Mouse (Mus musculus) embryonic facial prominence, embryonic 15.5 days (tissue): ENCODE measurements around the gene Olfr801. TPM values are rescaled to one million over a fixed set of nuclear protein-coding genes. Genes with fewer than 3 reads are reported as not detected.

Experiments used
- ATAC-seq: fragments of 200-750 bp; cut with Nextera tagmentation; 2 replicates; pipeline ENCODE4 v1.8.0; 2017; ENCODE audit warnings: low read depth, moderate TSS enrichment; ENCODE audit not compliant: insufficient number of reproducible peaks, low FRiP score, low TSS enrichment
- H3K27ac ChIP-seq: fragments of 300-500 bp; sonication (generic); replicated peaks from 2 replicates; pipeline ENCODE4 v1.5.1; 2015; ENCODE audit warnings: mild to moderate bottlenecking, inconsistent platforms
- H3K27me3 ChIP-seq: fragments of 300-500 bp; sonication (generic); 2 replicates; pipeline ENCODE4 v1.6.1; 2015; ENCODE audit warnings: inconsistent platforms
- H3K36me3 ChIP-seq: fragments of 300-500 bp; sonication (generic); 2 replicates; pipeline ENCODE4 v1.6.1; 2015; ENCODE audit warnings: mild to moderate bottlenecking, inconsistent platforms
- H3K4me1 ChIP-seq: fragments of 300-500 bp; sonication (generic); 2 replicates; pipeline ENCODE4 v1.6.1; 2015; ENCODE audit warnings: inconsistent platforms
- H3K4me2 ChIP-seq: fragments of 300-500 bp; sonication (generic); replicated peaks from 2 replicates; pipeline ENCODE4 v1.6.1; 2015; ENCODE audit warnings: mild to moderate bottlenecking, inconsistent platforms
- H3K4me3 ChIP-seq: fragments of 300-500 bp; sonication (generic); replicated peaks from 2 replicates; pipeline ENCODE4 v1.5.1; 2015; ENCODE audit warnings: mild to moderate bottlenecking, inconsistent platforms
- H3K9ac ChIP-seq: fragments of 300-500 bp; sonication (generic); 2 replicates; pipeline ENCODE4 v1.6.1; 2015; ENCODE audit warnings: inconsistent platforms
- H3K9me3 ChIP-seq: fragments of 300-500 bp; sonication (generic); replicated peaks from 2 replicates; pipeline ENCODE4 v1.6.1; 2016; ENCODE audit warnings: inconsistent platforms
- WGBS: fragments of 180-500 bp; shearing (Covaris S2); methylation state at CpG from one replicate; pipeline ENCODE4 v1.1.7; 2015; 5-methylcytosine and 5-hydroxymethylcytosine counted together
- polyA plus RNA-seq: library from polyadenylated mRNA; unstranded; fragments of >200 nt; fragmentation: Nextera tagmentation; extraction: Ambion mirVana; gene quantifications from 2 replicates; pipeline ENCODE4 v1.2.1, GENCODE M21; 2015

Olfr801 gene
- not detected in 2 replicates for polyA plus RNA-seq

GRCm38 (mm10) chr10:129673765-129674164 lies at the start of gene Olfr801:
Gene Olfr801, minus strand, starts transcription at chr10:129673865.
- no peaks in the 10 kb centered on the region for H3K27me3 ChIP-seq
- ATAC-seq, result no peak
- H3K9ac ChIP-seq, result no peak within 1 kb of the TSS
- no peaks in the 10 kb centered on the region for H3K4me1 ChIP-seq
- no peaks in the 10 kb centered on the region for H3K36me3 ChIP-seq
- H3K4me3 ChIP-seq, result no peak within 1 kb of the TSS
- H3K4me2 ChIP-seq, result no peak within 1 kb of the TSS
- no peak within 1 kb of the TSS for H3K27ac ChIP-seq
- WGBS, result 65% methylated on average over 1 of the region's 1 CpGs
- H3K9me3 ChIP-seq, result no peaks in the 10 kb centered on the region

- no peak for ATAC-seq
- no peaks in the 10 kb centered on the region for H3K9me3 ChIP-seq
- no peak within 1 kb of the TSS for H3K27ac ChIP-seq
- H3K4me3 ChIP-seq, result no peak within 1 kb of the TSS
- H3K4me2 ChIP-seq, result no peak within 1 kb of the TSS
- no peaks in the 10 kb centered on the region for H3K4me1 ChIP-seq
- H3K36me3 ChIP-seq, result no peaks in the 10 kb centered on the region
- H3K27me3 ChIP-seq, result no peaks in the 10 kb centered on the region
- no peak within 1 kb of the TSS for H3K9ac ChIP-seq
Measured at GRCm38 (mm10) chr10:129702910-129703309, 29.2 kb upstream of the Olfr801 start, which contains the start of gene Olfr804. Gene Olfr804, plus strand, starts transcription at chr10:129703210.

- Histone ChIP-seq H3K27ac (no peak within 1 kb of the TSS), H3K27me3 (no peaks in the 10 kb centered on the region), H3K4me3 (no peak within 1 kb of the TSS), H3K9ac (no peak within 1 kb of the TSS), H3K9me3 (no peaks in the 10 kb centered on the region), H3K36me3 (no peaks in the 10 kb centered on the region), H3K4me1 (no peaks in the 10 kb centered on the region), H3K4me2 (no peak within 1 kb of the TSS)
- no peak for ATAC-seq
- 74% methylated on average over 2 of the region's 2 CpGs for WGBS
Measured at GRCm38 (mm10) chr10:129694186-129694585, 20.5 kb upstream of the Olfr801 start, which contains the start of gene Olfr803. Gene Olfr803, minus strand, starts transcription at chr10:129694286.

GRCm38 (mm10) chr10:129688069-129688468 lies 14.4 kb upstream of the Olfr801 start, which contains the start of gene Olfr802:
Gene Olfr802, minus strand, starts transcription at chr10:129688169.
- Histone ChIP-seq H3K27me3 (no peaks in the 10 kb centered on the region), H3K9ac (no peak within 1 kb of the TSS), H3K36me3 (no peaks in the 10 kb centered on the region), H3K4me3 (no peak within 1 kb of the TSS), H3K27ac (no peak within 1 kb of the TSS), H3K9me3 (no peaks in the 10 kb centered on the region), H3K4me1 (no peaks in the 10 kb centered on the region), H3K4me2 (no peak within 1 kb of the TSS)
- 49% methylated on average over 1 of the region's 1 CpGs for WGBS
- no peak for ATAC-seq

GRCm38 (mm10) chr10:129657394-129657793 lies 16.3 kb downstream of the Olfr801 start, which contains the start of gene Olfr800:
Gene Olfr800, plus strand, starts transcription at chr10:129657694.
- Histone ChIP-seq H3K4me1 (no peaks in the 10 kb centered on the region), H3K9me3 (no peaks in the 10 kb centered on the region), H3K27ac (no peak within 1 kb of the TSS), H3K27me3 (no peaks in the 10 kb centered on the region), H3K4me2 (no peak within 1 kb of the TSS), H3K4me3 (no peak within 1 kb of the TSS), H3K36me3 (no peaks in the 10 kb centered on the region), H3K9ac (no peak within 1 kb of the TSS)
- no peak for ATAC-seq

GRCm38 (mm10) chr10:129651763-129652162 lies 21.9 kb downstream of the Olfr801 start:
- H3K9me3 ChIP-seq, result no peaks in the 10 kb centered on the region
- H3K27ac ChIP-seq, result no peak overlapping the region
- ATAC-seq, result no peak
- H3K4me2 ChIP-seq, result no peak overlapping the region
- no peaks in the 10 kb centered on the region for H3K27me3 ChIP-seq
- WGBS, result 82% methylated on average over 1 of the region's 1 CpGs
- H3K9ac ChIP-seq, result no peak overlapping the region
- H3K36me3 ChIP-seq, result no peaks in the 10 kb centered on the region
- H3K4me3 ChIP-seq, result no peak overlapping the region
- no peaks in the 10 kb centered on the region for H3K4me1 ChIP-seq

GRCm38 (mm10) chr10:129637184-129637583 lies 36.5 kb downstream of the Olfr801 start, which contains the start of gene Olfr799:
Gene Olfr799, plus strand, starts transcription at chr10:129637484.
- no peak for ATAC-seq
- no peaks in the 10 kb centered on the region for H3K27me3 ChIP-seq
- no peak within 1 kb of the TSS for H3K27ac ChIP-seq
- H3K9me3 ChIP-seq, result no peaks in the 10 kb centered on the region
- H3K4me1 ChIP-seq, result no peaks in the 10 kb centered on the region
- H3K4me3 ChIP-seq, result no peak within 1 kb of the TSS
- no peak within 1 kb of the TSS for H3K9ac ChIP-seq
- no peaks in the 10 kb centered on the region for H3K36me3 ChIP-seq
- no peak within 1 kb of the TSS for H3K4me2 ChIP-seq
- WGBS, result 16% methylated on average over 1 of the region's 1 CpGs

GRCm38 (mm10) chr10:129627834-129628233 lies 45.8 kb downstream of the Olfr801 start, which contains the start of gene Olfr798:
Gene Olfr798, minus strand, starts transcription at chr10:129627934.
- H3K27ac ChIP-seq, result no peak within 1 kb of the TSS
- no peak within 1 kb of the TSS for H3K9ac ChIP-seq
- H3K9me3 ChIP-seq, result no peaks in the 10 kb centered on the region
- 63% methylated on average over 1 of the region's 1 CpGs for WGBS
- no peaks in the 10 kb centered on the region for H3K4me1 ChIP-seq
- H3K4me2 ChIP-seq, result no peak within 1 kb of the TSS
- H3K4me3 ChIP-seq, result no peak within 1 kb of the TSS
- H3K36me3 ChIP-seq, result no peaks in the 10 kb centered on the region
- H3K27me3 ChIP-seq, result no peaks in the 10 kb centered on the region
- ATAC-seq, result no peak

- Histone ChIP-seq H3K9ac (no peak overlapping the region), H3K27me3 (no peaks in the 10 kb centered on the region), H3K4me1 (no peaks in the 10 kb centered on the region), H3K4me2 (no peak overlapping the region), H3K36me3 (no peaks in the 10 kb centered on the region), H3K9me3 (no peaks in the 10 kb centered on the region), H3K27ac (no peak overlapping the region), H3K4me3 (no peak overlapping the region)
- ATAC-seq, result no peak
Measured at GRCm38 (mm10) chr10:129623251-129623650, 50.4 kb downstream of the Olfr801 start.

GRCm38 (mm10) chr10:129621724-129622123 lies 51.9 kb downstream of the Olfr801 start:
- H3K4me3 ChIP-seq, result no peak overlapping the region
- H3K27ac ChIP-seq, result no peak overlapping the region
- H3K4me2 ChIP-seq, result no peak overlapping the region
- H3K9ac ChIP-seq, result no peak overlapping the region
- H3K9me3 ChIP-seq, result no peaks in the 10 kb centered on the region
- no peaks in the 10 kb centered on the region for H3K36me3 ChIP-seq
- no peaks in the 10 kb centered on the region for H3K27me3 ChIP-seq
- ATAC-seq, result no peak; the same call in 1 of the 2 replicates
- H3K4me1 ChIP-seq, result no peaks in the 10 kb centered on the region
- WGBS, result 30% methylated on average over 1 of the region's 1 CpGs
